Mouse (Mus musculus): ENCODE results near the gene Rnaseh2c. TPM values are rescaled to one million over a fixed set of nuclear protein-coding genes. Genes with fewer than 3 reads are reported as not detected.

Rnaseh2c gene
- polyA plus RNA-seq, 1 experiment from 2014 or later = 59.6 TPM

GRCm38 (mm10) chr19:5571831-5572230, 29.8 kb upstream of the Rnaseh2c start:
- DNase-seq (ENCODE audit: low spot score) = peak; percentile 26
- H3K4me3 ChIP-seq (ENCODE audit: low read depth, low read length) = no peak overlapping the region
- 72% methylated on average over 5 of the region's 5 CpGs for WGBS
- no peaks in the 10 kb centered on the region for H3K9me3 ChIP-seq (ENCODE audit: low read length)
- no peak for TF ChIP-seq CTCF (IDR thresholded peaks at IDR 0.05)
- no peak for TF ChIP-seq EP300 (IDR thresholded peaks at IDR 0.05)
- H3K27me3 ChIP-seq (replicated peaks; ENCODE audit: insufficient read depth, low read length) = no peaks in the 10 kb centered on the region
- no peak overlapping the region for H3K27ac ChIP-seq (ENCODE audit: low read length)
- H3K4me2 ChIP-seq (replicated peaks; ENCODE audit: low read depth, low read length) = no peak overlapping the region
- H3K9ac ChIP-seq (replicated peaks; ENCODE audit: low read depth) = no peak overlapping the region
- ATAC-seq = no peak
- H3K4me1 ChIP-seq (ENCODE audit: insufficient read depth, low read depth, low read length) = peaks cover 4% of the 10 kb centered on the region
- peaks cover 6% of the 10 kb centered on the region; the same call in 1 of the 2 replicates for H3K36me3 ChIP-seq (ENCODE audit: insufficient read depth, low read length)

GRCm38 (mm10) chr19:5572331-5573125, 29.1 kb upstream of the Rnaseh2c start:
- TF ChIP-seq EP300 (IDR thresholded peaks at IDR 0.05) = no peak
- TF ChIP-seq CTCF (IDR thresholded peaks at IDR 0.05) = no peak
- Histone ChIP-seq H3K4me3 (ENCODE audit: low read depth, low read length) (no peak overlapping the region), H3K36me3 (ENCODE audit: insufficient read depth, low read length) (peaks cover 6% of the 10 kb centered on the region; the same call in 1 of the 2 replicates), H3K27me3 (replicated peaks; ENCODE audit: insufficient read depth, low read length) (no peaks in the 10 kb centered on the region), H3K9ac (replicated peaks; ENCODE audit: low read depth) (no peak overlapping the region), H3K4me1 (ENCODE audit: insufficient read depth, low read depth, low read length) (peaks cover 4% of the 10 kb centered on the region), H3K4me2 (replicated peaks; ENCODE audit: low read depth, low read length) (no peak overlapping the region), H3K27ac (ENCODE audit: low read length) (peak overlapping the region; percentile 32), H3K9me3 (ENCODE audit: low read length) (no peaks in the 10 kb centered on the region)
- 71% methylated on average over 19 of the region's 19 CpGs for WGBS
- ATAC-seq = no peak
- DNase-seq (ENCODE audit: low spot score) = peak; percentile 75

- Histone ChIP-seq H3K9ac (replicated peaks; ENCODE audit: low read depth) (no peak overlapping the region), H3K36me3 (ENCODE audit: insufficient read depth, low read length) (peaks cover 6% of the 10 kb centered on the region; the same call in 1 of the 2 replicates), H3K27me3 (replicated peaks; ENCODE audit: insufficient read depth, low read length) (no peaks in the 10 kb centered on the region), H3K4me2 (replicated peaks; ENCODE audit: low read depth, low read length) (no peak overlapping the region), H3K27ac (ENCODE audit: low read length) (no peak overlapping the region), H3K9me3 (ENCODE audit: low read length) (no peaks in the 10 kb centered on the region), H3K4me1 (ENCODE audit: insufficient read depth, low read depth, low read length) (no peaks in the 10 kb centered on the region), H3K4me3 (ENCODE audit: low read depth, low read length) (no peak overlapping the region)
- no peak for ATAC-seq
- no peak for DNase-seq (ENCODE audit: low spot score)
- 100% methylated on average over 1 of the region's 1 CpGs for WGBS
- TF ChIP-seq EP300 (IDR thresholded peaks at IDR 0.05) (no peak), CTCF (IDR thresholded peaks at IDR 0.05) (no peak)
Measured at GRCm38 (mm10) chr19:5575336-5575735, 26.3 kb upstream of the Rnaseh2c start.

- no peak overlapping the region for H3K4me2 ChIP-seq (replicated peaks; ENCODE audit: low read depth, low read length)
- H3K9me3 ChIP-seq (ENCODE audit: low read length) = no peaks in the 10 kb centered on the region
- H3K9ac ChIP-seq (replicated peaks; ENCODE audit: low read depth) = no peak overlapping the region
- TF ChIP-seq EP300 (IDR thresholded peaks at IDR 0.05) (no peak), CTCF (IDR thresholded peaks at IDR 0.05) (no peak)
- no peak for ATAC-seq
- no peak for DNase-seq (ENCODE audit: low spot score)
- no peak overlapping the region for H3K4me3 ChIP-seq (ENCODE audit: low read depth, low read length)
- H3K36me3 ChIP-seq (ENCODE audit: insufficient read depth, low read length) = no peaks in the 10 kb centered on the region
- H3K4me1 ChIP-seq (ENCODE audit: insufficient read depth, low read depth, low read length) = no peaks in the 10 kb centered on the region
- 69% methylated on average over 4 of the region's 4 CpGs for WGBS
- no peaks in the 10 kb centered on the region for H3K27me3 ChIP-seq (replicated peaks; ENCODE audit: insufficient read depth, low read length)
- no peak overlapping the region for H3K27ac ChIP-seq (ENCODE audit: low read length)
Measured at GRCm38 (mm10) chr19:5579971-5580370, 21.7 kb upstream of the Rnaseh2c start.

- Histone ChIP-seq H3K9me3 (ENCODE audit: low read length) (no peaks in the 10 kb centered on the region), H3K4me2 (replicated peaks; ENCODE audit: low read depth, low read length) (no peak overlapping the region), H3K4me3 (ENCODE audit: low read depth, low read length) (no peak overlapping the region), H3K4me1 (ENCODE audit: insufficient read depth, low read depth, low read length) (no peaks in the 10 kb centered on the region), H3K36me3 (ENCODE audit: insufficient read depth, low read length) (no peaks in the 10 kb centered on the region), H3K27me3 (replicated peaks; ENCODE audit: insufficient read depth, low read length) (no peaks in the 10 kb centered on the region), H3K27ac (ENCODE audit: low read length) (no peak overlapping the region), H3K9ac (replicated peaks; ENCODE audit: low read depth) (no peak overlapping the region)
- no peak for TF ChIP-seq EP300 (IDR thresholded peaks at IDR 0.05)
- no peak for TF ChIP-seq CTCF (IDR thresholded peaks at IDR 0.05)
- 76% methylated on average over 6 of the region's 6 CpGs for WGBS
- DNase-seq (ENCODE audit: low spot score) (no peak), ATAC-seq (no peak)
Measured at GRCm38 (mm10) chr19:5580776-5581175, 20.9 kb upstream of the Rnaseh2c start.

GRCm38 (mm10) chr19:5581995-5582394, 19.7 kb upstream of the Rnaseh2c start:
- H3K9ac ChIP-seq (replicated peaks; ENCODE audit: low read depth) = no peak overlapping the region
- ATAC-seq (no peak), DNase-seq (ENCODE audit: low spot score) (no peak)
- TF ChIP-seq CTCF (IDR thresholded peaks at IDR 0.05) = no peak
- no peak for TF ChIP-seq EP300 (IDR thresholded peaks at IDR 0.05)
- H3K36me3 ChIP-seq (ENCODE audit: insufficient read depth, low read length) = no peaks in the 10 kb centered on the region
- H3K9me3 ChIP-seq (ENCODE audit: low read length) = no peaks in the 10 kb centered on the region
- 71% methylated on average over 2 of the region's 2 CpGs for WGBS
- H3K4me2 ChIP-seq (replicated peaks; ENCODE audit: low read depth, low read length) = no peak overlapping the region
- H3K27ac ChIP-seq (ENCODE audit: low read length) = no peak overlapping the region
- H3K27me3 ChIP-seq (replicated peaks; ENCODE audit: insufficient read depth, low read length) = no peaks in the 10 kb centered on the region
- no peak overlapping the region for H3K4me3 ChIP-seq (ENCODE audit: low read depth, low read length)
- H3K4me1 ChIP-seq (ENCODE audit: insufficient read depth, low read depth, low read length) = no peaks in the 10 kb centered on the region
